In the genomic region with DNA sequence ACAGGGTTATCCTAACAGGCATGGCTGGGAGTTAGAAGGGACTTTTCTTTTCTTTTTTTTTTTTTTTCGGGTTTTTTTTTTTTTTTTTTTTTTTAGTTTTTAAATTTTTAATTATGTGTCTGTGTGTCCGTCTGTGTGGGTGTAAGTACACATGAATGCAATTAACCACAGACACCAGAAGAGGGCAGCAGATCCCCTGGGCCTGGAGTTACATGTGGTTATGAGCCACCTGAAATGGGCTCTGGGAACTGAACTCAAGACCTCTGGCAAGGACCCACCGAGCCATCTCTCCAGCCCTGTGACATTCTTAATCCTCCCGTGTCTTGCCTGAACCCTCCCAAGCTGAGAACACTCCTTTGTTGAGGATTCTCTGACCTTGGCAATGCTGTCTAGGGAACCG, we compare ENCODE assay signal across 11 mouse cellular contexts.
DNase-seq lines count a peak whose midpoint lies in the region; ATAC-seq and TF ChIP-seq lines count a peak whose summit lies in the region.
"Had no signal": no experiment of that assay in that cellular context is flagged by ENCODE, and none has a peak within 500 bp of the region (broad histone marks: within the 10 kb centered on the region; RNA-seq: fewer than 3 reads in every experiment).

No protein-coding gene starts in this region.

- no peak for TF ChIP-seq EP300 in lung, postnatal 0 days (IDR thresholded peaks at IDR 0.05)

- H3K9ac ChIP-seq in forebrain, postnatal 0 days, result no peak overlapping the region
- H3K9ac ChIP-seq in forebrain, embryonic 16.5 days (replicated peaks; ENCODE audit: low read depth, low read length), result no peak overlapping the region
- H3K9ac ChIP-seq in lung, postnatal 0 days (replicated peaks; ENCODE audit: low read depth), result no peak overlapping the region
- no peak overlapping the region for H3K9ac ChIP-seq in intestine, embryonic 14.5 days (ENCODE audit: low read length)
- H3K9ac ChIP-seq in stomach, embryonic 16.5 days (ENCODE audit: low read length), result no peak overlapping the region
- H3K9ac ChIP-seq: stomach, embryonic 15.5 days had no signal

- no peak overlapping the region for H3K4me3 ChIP-seq in forebrain, postnatal 0 days (ENCODE audit: low read depth, low read length)
- H3K4me3 ChIP-seq in forebrain, embryonic 16.5 days (replicated peaks; ENCODE audit: low read length), result no peak overlapping the region
- H3K4me3 ChIP-seq in lung, postnatal 0 days (ENCODE audit: low read depth, low read length), result no peak overlapping the region
- H3K4me3 ChIP-seq in intestine, embryonic 14.5 days (ENCODE audit: low read depth, low read length), result no peak overlapping the region
- no peak overlapping the region for H3K4me3 ChIP-seq in stomach, embryonic 16.5 days (replicated peaks; ENCODE audit: low read length)
- H3K4me3 ChIP-seq: stomach, embryonic 15.5 days had no signal

- H3K9me3 ChIP-seq in forebrain, postnatal 0 days (ENCODE audit: low read length), result no peaks in the 10 kb centered on the region
- no peaks in the 10 kb centered on the region for H3K9me3 ChIP-seq in forebrain, embryonic 16.5 days (ENCODE audit: control insufficient read depth, low read length)
- H3K9me3 ChIP-seq in lung, postnatal 0 days (ENCODE audit: low read length), result no peaks in the 10 kb centered on the region
- H3K9me3 ChIP-seq in intestine, embryonic 14.5 days (ENCODE audit: control insufficient read depth, low read length), result no peaks in the 10 kb centered on the region
- no peaks in the 10 kb centered on the region for H3K9me3 ChIP-seq in stomach, embryonic 16.5 days (replicated peaks; ENCODE audit: control insufficient read depth, low read length)
- H3K9me3 ChIP-seq: stomach, embryonic 15.5 days had no signal

- H3K27me3 ChIP-seq in forebrain, postnatal 0 days (ENCODE audit: insufficient read depth, low read length), result no peaks in the 10 kb centered on the region
- H3K27me3 ChIP-seq in forebrain, embryonic 16.5 days (replicated peaks; ENCODE audit: control insufficient read depth, insufficient read depth, low read length), result 0 out of 2 replicates have a peak, but pooled peaks cover 2% of the 10 kb centered on the region
- no peaks in the 10 kb centered on the region for H3K27me3 ChIP-seq in lung, postnatal 0 days (replicated peaks; ENCODE audit: insufficient read depth, low read length)
- H3K27me3 ChIP-seq in intestine, embryonic 14.5 days (replicated peaks; ENCODE audit: control insufficient read depth, insufficient read depth, low read length), result no peaks in the 10 kb centered on the region
- H3K27me3 ChIP-seq in stomach, embryonic 16.5 days (ENCODE audit: control insufficient read depth, insufficient read depth, low read length), result no peaks in the 10 kb centered on the region
- H3K27me3 ChIP-seq: stomach, embryonic 15.5 days had no signal

- intact Hi-C loops in gastrocnemius, postnatal 36 days (cut with DNase I), result no loop called here

- WGBS in forebrain, postnatal 0 days, result 94% methylated on average over 4 of the region's 5 CpGs
- WGBS in forebrain, embryonic 16.5 days, result 84% methylated on average over 5 of the region's 5 CpGs
- 89% methylated on average over 5 of the region's 5 CpGs for WGBS in lung, postnatal 0 days
- 87% methylated on average over 5 of the region's 5 CpGs for WGBS in intestine, embryonic 14.5 days
- 80% methylated on average over 5 of the region's 5 CpGs for WGBS in stomach, embryonic 16.5 days

- peak; percentile 23; the same call in 1 of the 2 replicates for TF ChIP-seq CTCF in forebrain, postnatal 0 days (IDR thresholded peaks at IDR 0.05; ENCODE audit: low read depth)
- TF ChIP-seq CTCF in lung, postnatal 0 days (IDR thresholded peaks at IDR 0.05), result peak; percentile 42

- no peak overlapping the region for H3K4me2 ChIP-seq in forebrain, postnatal 0 days (ENCODE audit: low read depth)
- H3K4me2 ChIP-seq in forebrain, embryonic 16.5 days (ENCODE audit: low read length), result no peak overlapping the region
- H3K4me2 ChIP-seq in lung, postnatal 0 days (replicated peaks; ENCODE audit: low read depth, low read length), result no peak overlapping the region
- H3K4me2 ChIP-seq in intestine, embryonic 14.5 days (ENCODE audit: low read length), result no peak overlapping the region
- no peak overlapping the region for H3K4me2 ChIP-seq in stomach, embryonic 16.5 days (ENCODE audit: low read depth, low read length)
- H3K4me2 ChIP-seq: stomach, embryonic 15.5 days had no signal

- DNase-seq in forebrain, postnatal 0 days, result no peak
- no peak for DNase-seq in lung, postnatal 0 days (ENCODE audit: low spot score)
- DNase-seq in lung, postnatal 10 days, result no peak
- no peak for DNase-seq in intestine, embryonic 14.5 days (ENCODE audit: low spot score)
- no peak for DNase-seq in adrenal gland, postnatal 25 days
- no peak for DNase-seq in gastrocnemius, postnatal 36 days
- DNase-seq: cerebellum, adult 11 months; retina, postnatal 1 day had no signal

- no peaks in the 10 kb centered on the region for H3K36me3 ChIP-seq in forebrain, postnatal 0 days (ENCODE audit: insufficient read depth)
- no peaks in the 10 kb centered on the region for H3K36me3 ChIP-seq in forebrain, embryonic 16.5 days (ENCODE audit: control insufficient read depth, insufficient read depth)
- no peaks in the 10 kb centered on the region for H3K36me3 ChIP-seq in lung, postnatal 0 days (ENCODE audit: insufficient read depth, low read length)
- H3K36me3 ChIP-seq in intestine, embryonic 14.5 days (ENCODE audit: control insufficient read depth, insufficient read depth, low read length), result no peaks in the 10 kb centered on the region
- no peaks in the 10 kb centered on the region for H3K36me3 ChIP-seq in stomach, embryonic 16.5 days (ENCODE audit: control insufficient read depth, insufficient read depth, low read length)
- H3K36me3 ChIP-seq: stomach, embryonic 15.5 days had no signal

- H3K27ac ChIP-seq in forebrain, postnatal 0 days (ENCODE audit: low read depth, low read length), result no peak overlapping the region
- no peak overlapping the region for H3K27ac ChIP-seq in forebrain, embryonic 16.5 days (ENCODE audit: low read length)
- no peak overlapping the region for H3K27ac ChIP-seq in lung, postnatal 0 days (ENCODE audit: low read length)
- H3K27ac ChIP-seq in intestine, embryonic 14.5 days (ENCODE audit: low read depth), result peak overlapping the region; percentile 71
- H3K27ac ChIP-seq in stomach, embryonic 16.5 days (ENCODE audit: low read length), result peak overlapping the region; percentile 57; the same call in 1 of the 2 replicates

- ATAC-seq in forebrain, postnatal 0 days, result no peak
- ATAC-seq in forebrain, embryonic 16.5 days, result no peak
- ATAC-seq in lung, postnatal 0 days, result no peak
- no peak for ATAC-seq in intestine, embryonic 14.5 days (replicated peaks; ENCODE audit: low FRiP score, low TSS enrichment, low read depth)
- no peak for ATAC-seq in stomach, embryonic 16.5 days (ENCODE audit: insufficient read depth, low FRiP score)

- no peaks in the 10 kb centered on the region for H3K4me1 ChIP-seq in forebrain, postnatal 0 days (ENCODE audit: insufficient read depth)
- H3K4me1 ChIP-seq in forebrain, embryonic 16.5 days (replicated peaks; ENCODE audit: control insufficient read depth, insufficient read depth, low read length), result peaks cover 8% of the 10 kb centered on the region
- peaks cover 7% of the 10 kb centered on the region; the same call in 1 of the 2 replicates for H3K4me1 ChIP-seq in lung, postnatal 0 days (ENCODE audit: insufficient read depth, low read depth, low read length)
- peaks cover 30% of the 10 kb centered on the region for H3K4me1 ChIP-seq in intestine, embryonic 14.5 days (replicated peaks; ENCODE audit: control insufficient read depth, insufficient read depth, low read length)
- H3K4me1 ChIP-seq in stomach, embryonic 16.5 days (ENCODE audit: control insufficient read depth, insufficient read depth, low read length), result peaks cover 29% of the 10 kb centered on the region

Comparison
In these comparisons a context has a peak if more than half of its experiments do, and no peak if none do; other contexts are left out.
1. H3K27ac ChIP-seq: peak in intestine, embryonic 14.5 days (single experiment) and stomach, embryonic 16.5 days (single experiment); none in forebrain, postnatal 0 days (single experiment), forebrain, embryonic 16.5 days (single experiment) and lung, postnatal 0 days (single experiment).